Mouse (Mus musculus): ENCODE results near the gene Nufip2. TPM values are rescaled to one million over a fixed set of nuclear protein-coding genes. Genes with fewer than 3 reads are reported as not detected.
"Not testable (repeated sequence)": the region's sequence is repeated elsewhere in the genome, so short reads cannot be mapped to it uniquely, and the experiment has no call there.

The Nufip2 gene
- total RNA-seq, 2 experiments from 2014 or later: 61.0 to 62.2 TPM

- no peak for DNase-seq
Observed at GRCm38 (mm10) chr11:77713736-77714135, 27.8 kb downstream of the Nufip2 start.

- DNase-seq: no peak
Observed at GRCm38 (mm10) chr11:77719055-77719454, 33.1 kb downstream of the Nufip2 start.

GRCm38 (mm10) chr11:77721389-77721788 is 35.4 kb downstream of the Nufip2 start:
- DNase-seq: no peak

GRCm38 (mm10) chr11:77724766-77725165 is 38.8 kb downstream of the Nufip2 start:
- no peak for DNase-seq

- no peak for DNase-seq
Observed at GRCm38 (mm10) chr11:77725183-77725582, 39.2 kb downstream of the Nufip2 start, which contains the start of gene Cryba1. Cryba1 (minus strand) TSS chr11:77725283.

- DNase-seq: no peak
Observed at GRCm38 (mm10) chr11:77728587-77728986, 42.6 kb downstream of the Nufip2 start.

- peak; percentile 92 for DNase-seq
Observed at GRCm38 (mm10) chr11:77737289-77737688, 51.3 kb downstream of the Nufip2 start.

GRCm38 (mm10) chr11:77738555-77738954 is 52.6 kb downstream of the Nufip2 start:
- no peak for DNase-seq

GRCm38 (mm10) chr11:77743966-77744365 is 58.0 kb downstream of the Nufip2 start:
- peak; percentile 43 for DNase-seq

GRCm38 (mm10) chr11:77746652-77747051 is 60.7 kb downstream of the Nufip2 start:
- DNase-seq: no peak

- DNase-seq: not testable (repeated sequence)
Observed at GRCm38 (mm10) chr11:77747103-77747502, 61.1 kb downstream of the Nufip2 start.

GRCm38 (mm10) chr11:77748996-77749395 is 63.0 kb downstream of the Nufip2 start:
- DNase-seq: no peak

GRCm38 (mm10) chr11:77752525-77752924 is 66.6 kb downstream of the Nufip2 start:
- DNase-seq: no peak

GRCm38 (mm10) chr11:77753469-77753868 is 67.5 kb downstream of the Nufip2 start:
- no peak for DNase-seq

GRCm38 (mm10) chr11:77760031-77760430 is 74.1 kb downstream of the Nufip2 start:
- DNase-seq: no peak

GRCm38 (mm10) chr11:77762783-77763672 is 77.1 kb downstream of the Nufip2 start, which contains the start of gene Myo18a:
Myo18a (plus strand) TSS chr11:77763246.
- peak; percentile 91 for DNase-seq

- DNase-seq: peak; percentile 56
Observed at GRCm38 (mm10) chr11:77763673-77764340, 77.9 kb downstream of the Nufip2 start.

- DNase-seq: peak; percentile 51
Observed at GRCm38 (mm10) chr11:77764694-77765458, 78.9 kb downstream of the Nufip2 start.

- DNase-seq: no peak
Observed at GRCm38 (mm10) chr11:77765459-77765777, 79.5 kb downstream of the Nufip2 start.

- peak; percentile 72 for DNase-seq
Observed at GRCm38 (mm10) chr11:77766351-77767001, 80.5 kb downstream of the Nufip2 start.

GRCm38 (mm10) chr11:77769496-77769895 is 83.5 kb downstream of the Nufip2 start:
- no peak for DNase-seq

- no peak for DNase-seq
Observed at GRCm38 (mm10) chr11:77770346-77770745, 84.4 kb downstream of the Nufip2 start.
